Mouse (Mus musculus) stomach, embryonic 15.5 days (tissue): ENCODE results near the gene Ptpro. TPM values are rescaled to one million over a fixed set of nuclear protein-coding genes. Genes with fewer than 3 reads are reported as not detected.
A peak's percentile ranks its signal among the peaks of the same experiment; 100 is the strongest.

Experiments
- ATAC-seq: fragments of 200-750 bp; cut with Nextera tagmentation; 2 replicates; pipeline ENCODE4 v1.8.0; 2017; ENCODE audit warnings: low read depth, moderate number of reproducible peaks, moderate TSS enrichment; ENCODE audit not compliant: insufficient read depth, low FRiP score
- H3K27ac ChIP-seq: fragments of 300-500 bp; sonication (generic); 2 replicates; pipeline ENCODE4 v1.5.1; 2015; ENCODE audit warnings: mild to moderate bottlenecking, inconsistent platforms
- H3K27me3 ChIP-seq: fragments of 300-500 bp; sonication (generic); replicated peaks from 2 replicates; pipeline ENCODE4 v1.6.1; 2015; ENCODE audit warnings: inconsistent platforms
- H3K36me3 ChIP-seq: fragments of 300-500 bp; sonication (generic); 2 replicates; pipeline ENCODE4 v1.6.1; 2015; ENCODE audit warnings: inconsistent platforms
- H3K4me1 ChIP-seq: fragments of 300-500 bp; sonication (generic); 2 replicates; pipeline ENCODE4 v1.6.1; 2015; ENCODE audit warnings: inconsistent platforms
- H3K4me2 ChIP-seq: fragments of 300-500 bp; sonication (generic); 2 replicates; pipeline ENCODE4 v1.6.1; 2015; ENCODE audit warnings: mild to moderate bottlenecking, inconsistent platforms
- H3K4me3 ChIP-seq: fragments of 300-500 bp; sonication (generic); replicated peaks from 2 replicates; pipeline ENCODE4 v1.5.1; 2015; ENCODE audit warnings: inconsistent platforms
- H3K9ac ChIP-seq: fragments of 300-500 bp; sonication (generic); 2 replicates; pipeline ENCODE4 v1.6.1; 2015; ENCODE audit warnings: inconsistent platforms
- H3K9me3 ChIP-seq: fragments of 300-500 bp; sonication (generic); 2 replicates; pipeline ENCODE4 v1.6.1; 2016; ENCODE audit warnings: inconsistent platforms
- WGBS: fragments of 180-500 bp; shearing (Covaris S2); methylation state at CpG from one replicate; pipeline ENCODE4 v1.1.7; 2015; 5-methylcytosine and 5-hydroxymethylcytosine counted together
- polyA plus RNA-seq: library from polyadenylated mRNA; unstranded; fragments of >200 nt; fragmentation: Nextera tagmentation; extraction: Ambion mirVana; gene quantifications from 2 replicates; pipeline ENCODE4 v1.2.1, GENCODE M21; 2015

Gene Ptpro
- polyA plus RNA-seq, 1 experiment from 2014 or later, result 3.3 TPM

GRCm38 (mm10) chr6:137397358-137397757, 145.2 kb downstream of the Ptpro start:
- Histone ChIP-seq H3K27ac (no peak overlapping the region), H3K4me2 (no peak overlapping the region), H3K4me1 (no peaks in the 10 kb centered on the region), H3K36me3 (no peaks in the 10 kb centered on the region), H3K9me3 (no peaks in the 10 kb centered on the region), H3K27me3 (no peaks in the 10 kb centered on the region), H3K9ac (no peak overlapping the region), H3K4me3 (no peak overlapping the region)
- WGBS, result 80% methylated on average over 2 of the region's 2 CpGs
- no peak for ATAC-seq

- no peaks in the 10 kb centered on the region for H3K9me3 ChIP-seq
- H3K27ac ChIP-seq, result no peak overlapping the region
- no peaks in the 10 kb centered on the region for H3K36me3 ChIP-seq
- no peaks in the 10 kb centered on the region for H3K4me1 ChIP-seq
- WGBS, result 64% methylated on average over 4 of the region's 4 CpGs
- no peak overlapping the region for H3K9ac ChIP-seq
- H3K4me2 ChIP-seq, result no peak overlapping the region
- H3K4me3 ChIP-seq, result no peak overlapping the region
- H3K27me3 ChIP-seq, result no peaks in the 10 kb centered on the region
- no peak for ATAC-seq
These were observed 152.1 kb downstream of the Ptpro start for GRCm38 (mm10) chr6:137404196-137404595.

- Histone ChIP-seq H3K4me2 (no peak overlapping the region), H3K9ac (no peak overlapping the region), H3K4me1 (no peaks in the 10 kb centered on the region), H3K27me3 (no peaks in the 10 kb centered on the region), H3K4me3 (no peak overlapping the region), H3K36me3 (no peaks in the 10 kb centered on the region), H3K27ac (no peak overlapping the region), H3K9me3 (no peaks in the 10 kb centered on the region)
- 75% methylated on average over 2 of the region's 2 CpGs for WGBS
- ATAC-seq, result no peak
These were observed 153.6 kb downstream of the Ptpro start for GRCm38 (mm10) chr6:137405690-137406089.

- WGBS, result 74% methylated on average over 3 of the region's 3 CpGs
- Histone ChIP-seq H3K9ac (no peak overlapping the region), H3K36me3 (no peaks in the 10 kb centered on the region), H3K9me3 (no peaks in the 10 kb centered on the region), H3K27me3 (no peaks in the 10 kb centered on the region), H3K27ac (no peak overlapping the region), H3K4me2 (no peak overlapping the region), H3K4me3 (no peak overlapping the region), H3K4me1 (no peaks in the 10 kb centered on the region)
- ATAC-seq, result no peak
These were observed 158.4 kb downstream of the Ptpro start for GRCm38 (mm10) chr6:137410510-137410909.

GRCm38 (mm10) chr6:137411901-137412378, 159.8 kb downstream of the Ptpro start:
- Histone ChIP-seq H3K27ac (no peak overlapping the region), H3K4me2 (no peak overlapping the region), H3K9ac (no peak overlapping the region), H3K36me3 (no peaks in the 10 kb centered on the region), H3K4me3 (no peak overlapping the region), H3K9me3 (no peaks in the 10 kb centered on the region), H3K27me3 (no peaks in the 10 kb centered on the region), H3K4me1 (no peaks in the 10 kb centered on the region)
- WGBS, result 73% methylated on average over 2 of the region's 2 CpGs
- ATAC-seq, result no peak

GRCm38 (mm10) chr6:137413045-137413444, 160.9 kb downstream of the Ptpro start:
- H3K4me2 ChIP-seq, result no peak overlapping the region
- WGBS, result 50% methylated on average over 2 of the region's 2 CpGs
- H3K36me3 ChIP-seq, result no peaks in the 10 kb centered on the region
- no peak for ATAC-seq
- no peak overlapping the region for H3K4me3 ChIP-seq
- H3K9ac ChIP-seq, result no peak overlapping the region
- no peaks in the 10 kb centered on the region for H3K9me3 ChIP-seq
- no peak overlapping the region for H3K27ac ChIP-seq
- H3K27me3 ChIP-seq, result no peaks in the 10 kb centered on the region
- H3K4me1 ChIP-seq, result no peaks in the 10 kb centered on the region

GRCm38 (mm10) chr6:137414531-137415405, 162.6 kb downstream of the Ptpro start:
- peak; percentile 68; the same call in 1 of the 2 replicates for ATAC-seq

GRCm38 (mm10) chr6:137422777-137423176, 170.7 kb downstream of the Ptpro start:
- Histone ChIP-seq H3K27me3 (no peaks in the 10 kb centered on the region), H3K27ac (no peak overlapping the region), H3K4me3 (no peak overlapping the region), H3K36me3 (no peaks in the 10 kb centered on the region), H3K9me3 (no peaks in the 10 kb centered on the region), H3K4me1 (no peaks in the 10 kb centered on the region), H3K9ac (no peak overlapping the region), H3K4me2 (no peak overlapping the region)
- 77% methylated on average over 4 of the region's 4 CpGs for WGBS
- ATAC-seq, result no peak

More at GRCm38 (mm10) chr6:137414531-137415405, 162.6 kb downstream of the Ptpro start:
- Histone ChIP-seq H3K36me3 (no peaks in the 10 kb centered on the region), H3K4me1 (no peaks in the 10 kb centered on the region), H3K9ac (no peak overlapping the region), H3K9me3 (no peaks in the 10 kb centered on the region), H3K4me3 (no peak overlapping the region), H3K27me3 (no peaks in the 10 kb centered on the region), H3K27ac (no peak overlapping the region), H3K4me2 (no peak overlapping the region)
- 46% methylated on average over 13 of the region's 13 CpGs for WGBS

GRCm38 (mm10) chr6:137423830-137424229, 171.7 kb downstream of the Ptpro start:
- ATAC-seq, result no peak
- WGBS, result 59% methylated on average over 10 of the region's 10 CpGs

GRCm38 (mm10) chr6:137425500-137426432, 173.6 kb downstream of the Ptpro start:
- H3K9ac ChIP-seq, result no peak overlapping the region
- H3K9me3 ChIP-seq, result no peaks in the 10 kb centered on the region
- peak; percentile 43; the same call in 1 of the 2 replicates for ATAC-seq
- WGBS, result 56% methylated on average over 14 of the region's 14 CpGs
- H3K27me3 ChIP-seq, result no peaks in the 10 kb centered on the region
- no peaks in the 10 kb centered on the region for H3K4me1 ChIP-seq
- no peaks in the 10 kb centered on the region for H3K36me3 ChIP-seq
- H3K4me2 ChIP-seq, result no peak overlapping the region
- no peak overlapping the region for H3K4me3 ChIP-seq
- no peak overlapping the region for H3K27ac ChIP-seq

More at GRCm38 (mm10) chr6:137423830-137424229, 171.7 kb downstream of the Ptpro start:
- Histone ChIP-seq H3K4me1 (no peaks in the 10 kb centered on the region), H3K27ac (no peak overlapping the region), H3K36me3 (no peaks in the 10 kb centered on the region), H3K27me3 (no peaks in the 10 kb centered on the region), H3K9me3 (no peaks in the 10 kb centered on the region), H3K4me3 (no peak overlapping the region), H3K4me2 (no peak overlapping the region), H3K9ac (no peak overlapping the region)

GRCm38 (mm10) chr6:137433521-137434137, 181.5 kb downstream of the Ptpro start:
- no peak overlapping the region for H3K27ac ChIP-seq

More at GRCm38 (mm10) chr6:137433521-137434137, 181.5 kb downstream of the Ptpro start:
- Histone ChIP-seq H3K9ac (no peak overlapping the region), H3K36me3 (no peaks in the 10 kb centered on the region), H3K9me3 (no peaks in the 10 kb centered on the region), H3K27me3 (no peaks in the 10 kb centered on the region), H3K4me2 (no peak overlapping the region), H3K4me1 (no peaks in the 10 kb centered on the region), H3K4me3 (no peak overlapping the region)
- WGBS, result 61% methylated on average over 14 of the region's 14 CpGs
- peak; percentile 50; the same call in 1 of the 2 replicates for ATAC-seq
